Mouse (Mus musculus) left cerebral cortex, postnatal 14 days (tissue): ENCODE measurements at regions not wholly inside any gene's neighbourhood (a gene's known extent, or its start where the extent isn't known, plus 50 kb on each side); places are given as distances from the start of the nearest gene placed in this dataset.
A peak's percentile ranks its signal among the peaks of the same experiment; 100 is the strongest.

ENCODE experiments used
- DNase-seq, 2 experiments: peaks; one replicate each; pipeline ENCODE4 v3.0.0; 2021 to 2022; ENCODE audit warnings: low spot score in 2 of 2, mixed read lengths in 1 of 2
- intact Hi-C: fragments of 180-260 bp; cut with DNase I; formaldehyde crosslinking; loops from one replicate; pipeline ENCODE4 v1.15.1; 2025

GRCm38 (mm10) chr16:77354201-77354712 is 247.6 kb downstream of the Gm11146 start:
- intact Hi-C loops: no loop called here
- DNase-seq: no peak

- no peak for DNase-seq
- intact Hi-C loops: no loop called here
These were observed 255.8 kb downstream of the Gm11146 start for GRCm38 (mm10) chr16:77346128-77346527.

- intact Hi-C loops: loop anchor here (5.0 kb wide), 1 partner anchor 70 kb away; no protein-coding TSS in a partner anchor
- DNase-seq: no peak
These were observed 269.6 kb downstream of the Gm11146 start for GRCm38 (mm10) chr16:77332285-77332684.

- peak in 1 of 2 experiments; percentile 12 for DNase-seq
- intact Hi-C loops: loop anchor here (5.0 kb wide), 1 partner anchor 71 kb away; no protein-coding TSS in a partner anchor
These were observed 270.9 kb downstream of the Gm11146 start for GRCm38 (mm10) chr16:77330996-77331395.

GRCm38 (mm10) chr16:77329711-77330530 is 272.0 kb downstream of the Gm11146 start:
- intact Hi-C loops: loop anchor here (5.0 kb wide), 2 partner anchors 72 to 87 kb away; no protein-coding TSS in a partner anchor
- no peak for DNase-seq

- intact Hi-C loops: loop anchor here (5.0 kb wide), 1 partner anchor 88 kb away; no protein-coding TSS in a partner anchor
- DNase-seq: peak; percentile 23 to 33
These were observed 272.7 kb downstream of the Gm11146 start for GRCm38 (mm10) chr16:77329160-77329691.

- DNase-seq: no peak
- intact Hi-C loops: loop anchor here (5.0 kb wide), 1 partner anchor 89 kb away; no protein-coding TSS in a partner anchor
These were observed 273.2 kb downstream of the Gm11146 start for GRCm38 (mm10) chr16:77328628-77329159.

- intact Hi-C loops: loop anchor here (5.0 kb wide), 1 partner anchor 89 kb away; no protein-coding TSS in a partner anchor
These were observed 273.8 kb downstream of the Gm11146 start for GRCm38 (mm10) chr16:77328049-77328448.

GRCm38 (mm10) chr16:77322338-77322737 is 279.6 kb downstream of the Gm11146 start:
- DNase-seq: no peak
- intact Hi-C loops: no loop called here

More at GRCm38 (mm10) chr16:77328049-77328448, 273.8 kb downstream of the Gm11146 start:
- DNase-seq: no peak

GRCm38 (mm10) chr16:77318150-77318549 is 283.7 kb downstream of the Gm11146 start:
- intact Hi-C loops: no loop called here
- no peak for DNase-seq

- intact Hi-C loops: no loop called here
- DNase-seq: no peak
These were observed 286.5 kb downstream of the Gm11146 start for GRCm38 (mm10) chr16:77315354-77315753.

- DNase-seq: no peak
These were observed 288.7 kb downstream of the Gm11146 start for GRCm38 (mm10) chr16:77313195-77313594.

GRCm38 (mm10) chr16:77301270-77302171 is 288.0 kb downstream of the Usp25 start:
- DNase-seq: peak in 1 of 2 experiments; percentile 6
- intact Hi-C loops: no loop called here

More at GRCm38 (mm10) chr16:77313195-77313594, 288.7 kb downstream of the Gm11146 start:
- intact Hi-C loops: no loop called here

- DNase-seq: no peak
These were observed 287.2 kb downstream of the Usp25 start for GRCm38 (mm10) chr16:77300572-77301213.

GRCm38 (mm10) chr16:77295574-77296355 is 282.3 kb downstream of the Usp25 start:
- intact Hi-C loops: no loop called here
- no peak for DNase-seq

More at GRCm38 (mm10) chr16:77300572-77301213, 287.2 kb downstream of the Usp25 start:
- intact Hi-C loops: no loop called here

GRCm38 (mm10) chr16:77292317-77292771 is 278.8 kb downstream of the Usp25 start:
- no peak for DNase-seq
- intact Hi-C loops: no loop called here

- intact Hi-C loops: no loop called here
These were observed 278.3 kb downstream of the Usp25 start for GRCm38 (mm10) chr16:77291723-77292316.

More at GRCm38 (mm10) chr16:77291723-77292316, 278.3 kb downstream of the Usp25 start:
- DNase-seq: no peak
